Comparison of ENCODE assay signal across 11 mouse cellular contexts in genomic region chr13:97825801-97826576, GRCm38 (mm10).
DNase-seq lines count a peak whose midpoint lies in the region; ATAC-seq lines count a peak whose summit lies in the region.
"Had no signal": no experiment of that assay in that cellular context is flagged by ENCODE, and none has a peak within 500 bp of the region (broad histone marks: within the 10 kb centered on the region; RNA-seq: fewer than 3 reads in every experiment).

No protein-coding gene starts in this region.

- H3K36me3 ChIP-seq in lung, embryonic 16.5 days (ENCODE audit: control insufficient read depth, insufficient read depth, low read length): no peaks in the 10 kb centered on the region
- H3K36me3 ChIP-seq in hindbrain, embryonic 12.5 days: no peaks in the 10 kb centered on the region
- no peaks in the 10 kb centered on the region for H3K36me3 ChIP-seq in midbrain, embryonic 11.5 days (ENCODE audit: control insufficient read depth, insufficient read depth, low read length)
- H3K36me3 ChIP-seq: G1E; heart, embryonic 15.5 days had no signal

- no peak overlapping the region for H3K4me3 ChIP-seq in lung, embryonic 16.5 days (ENCODE audit: low read length)
- no peak overlapping the region for H3K4me3 ChIP-seq in hindbrain, embryonic 12.5 days
- no peak overlapping the region for H3K4me3 ChIP-seq in midbrain, embryonic 11.5 days (ENCODE audit: low read depth, low read length)
- H3K4me3 ChIP-seq: heart, embryonic 15.5 days; left cerebral cortex, adult 2 months had no signal

- H3K27me3 ChIP-seq in lung, embryonic 16.5 days (ENCODE audit: control insufficient read depth, insufficient read depth, low read depth, low read length): no peaks in the 10 kb centered on the region; the same call in 1 of the 2 replicates
- no peaks in the 10 kb centered on the region for H3K27me3 ChIP-seq in hindbrain, embryonic 12.5 days
- no peaks in the 10 kb centered on the region for H3K27me3 ChIP-seq in midbrain, embryonic 11.5 days (ENCODE audit: control insufficient read depth, insufficient read depth, low read length)
- H3K27me3 ChIP-seq: heart, embryonic 15.5 days had no signal

- no peak for DNase-seq in lung, postnatal 36 days
- DNase-seq in midbrain, embryonic 11.5 days (ENCODE audit: low spot score, missing footprints): peak; percentile 86
- DNase-seq in layer of hippocampus, adult 9-11 months: no peak
- DNase-seq in adrenal gland, postnatal 4 days (ENCODE audit: low spot score in 2 of 2): no peak

- H3K4me2 ChIP-seq in lung, embryonic 16.5 days (ENCODE audit: low read depth, low read length): 0 out of 2 replicates have a peak overlapping the region, but pooled peaks have one; percentile 31
- peak overlapping the region; percentile 21; the same call in 1 of the 2 replicates for H3K4me2 ChIP-seq in hindbrain, embryonic 12.5 days (replicated peaks)
- H3K4me2 ChIP-seq in midbrain, embryonic 11.5 days: peak overlapping the region; percentile 25
- H3K4me2 ChIP-seq: heart, embryonic 15.5 days had no signal

- H3K4me1 ChIP-seq in lung, embryonic 16.5 days (replicated peaks; ENCODE audit: control insufficient read depth, insufficient read depth, low read length): peaks cover 25% of the 10 kb centered on the region
- H3K4me1 ChIP-seq in hindbrain, embryonic 12.5 days: peaks cover 39% of the 10 kb centered on the region
- H3K4me1 ChIP-seq in midbrain, embryonic 11.5 days (ENCODE audit: control insufficient read depth, insufficient read depth, low read length): peaks cover 24% of the 10 kb centered on the region

- H3K27ac ChIP-seq in lung, embryonic 16.5 days (ENCODE audit: low read length): no peak overlapping the region
- H3K27ac ChIP-seq in hindbrain, embryonic 12.5 days: peak overlapping the region; percentile 88
- H3K27ac ChIP-seq in midbrain, embryonic 11.5 days (ENCODE audit: low read depth, low read length): peak overlapping the region; percentile 48
- H3K27ac ChIP-seq: heart, embryonic 15.5 days; left cerebral cortex, adult 2 months had no signal

- ATAC-seq in lung, embryonic 16.5 days (ENCODE audit: low read depth): no peak
- ATAC-seq in hindbrain, embryonic 12.5 days (ENCODE audit: low FRiP score): peak; percentile 39
- ATAC-seq in midbrain, embryonic 11.5 days (ENCODE audit: low FRiP score): peak; percentile 71
- no peak for ATAC-seq in CD4-positive, CD25-positive, alpha-beta regulatory T cell, adult 4 months
- no peak for ATAC-seq in granulocyte monocyte progenitor cell, adult 5-6 weeks (replicated peaks; ENCODE audit: poor library complexity, severe bottlenecking)

- H3K9me3 ChIP-seq in lung, embryonic 16.5 days (ENCODE audit: control insufficient read depth, low read length): no peaks in the 10 kb centered on the region
- no peaks in the 10 kb centered on the region for H3K9me3 ChIP-seq in hindbrain, embryonic 12.5 days (replicated peaks)
- H3K9me3 ChIP-seq in midbrain, embryonic 11.5 days (ENCODE audit: control insufficient read depth, low read length): no peaks in the 10 kb centered on the region
- H3K9me3 ChIP-seq: G1E; heart, embryonic 15.5 days had no signal

- WGBS in lung, embryonic 16.5 days: 44% methylated on average over 22 of the region's 22 CpGs
- 33% methylated on average over 22 of the region's 22 CpGs for WGBS in hindbrain, embryonic 12.5 days
- WGBS in midbrain, embryonic 11.5 days: 46% methylated on average over 22 of the region's 22 CpGs

- no peak overlapping the region for H3K9ac ChIP-seq in lung, embryonic 16.5 days (ENCODE audit: low read length)
- no peak overlapping the region for H3K9ac ChIP-seq in hindbrain, embryonic 12.5 days
- no peak overlapping the region for H3K9ac ChIP-seq in midbrain, embryonic 11.5 days (ENCODE audit: low read length)
- H3K9ac ChIP-seq: heart, embryonic 15.5 days had no signal

Comparison
In these comparisons a context has a peak if more than half of its experiments do, and no peak if none do; other contexts are left out.
1. ATAC-seq: peak in hindbrain, embryonic 12.5 days (single experiment) and midbrain, embryonic 11.5 days (single experiment); none in lung, embryonic 16.5 days (single experiment), CD4-positive, CD25-positive, alpha-beta regulatory T cell, adult 4 months (single experiment) and granulocyte monocyte progenitor cell, adult 5-6 weeks (single experiment).
2. Peak in every context shown above with its lines, with median percentiles within 50 percentile points of each other: H3K4me2 ChIP-seq.